Mouse (Mus musculus) embryo, embryonic 11 days (tissue): Measurements from ENCODE around the gene Ncaph.
A peak's percentile ranks its signal among the peaks of the same experiment; 100 is the strongest.
"Not testable (repeated sequence)": the region's sequence is repeated elsewhere in the genome, so short reads cannot be mapped to it uniquely, and the experiment has no call there.

ENCODE experiments used
- DNase-seq: peaks from one replicate; pipeline ENCODE4 v3.0.0-alpha.2; 2015

The Ncaph gene

GRCm38 (mm10) chr2:127086235-127086634 is 47.5 kb downstream of the Ncaph start:
- DNase-seq, result no peak

GRCm38 (mm10) chr2:127080591-127081218 is 53.0 kb downstream of the Ncaph start:
- DNase-seq, result no peak

- DNase-seq, result no peak
These were observed 53.7 kb downstream of the Ncaph start for GRCm38 (mm10) chr2:127079881-127080590.

GRCm38 (mm10) chr2:127079066-127079465 is 54.7 kb downstream of the Ncaph start:
- DNase-seq, result not testable (repeated sequence)

- no peak for DNase-seq
These were observed 56.1 kb downstream of the Ncaph start for GRCm38 (mm10) chr2:127077611-127078010.

- no peak for DNase-seq
These were observed 59.6 kb downstream of the Ncaph start for GRCm38 (mm10) chr2:127074116-127074515.

GRCm38 (mm10) chr2:127070879-127071278 is 62.9 kb downstream of the Ncaph start:
- DNase-seq, result no peak

GRCm38 (mm10) chr2:127070435-127070841 is 63.3 kb downstream of the Ncaph start, which contains the start of gene Blvra:
Blvra (plus strand) TSS chr2:127070665.
- peak; percentile 96 for DNase-seq

GRCm38 (mm10) chr2:127069781-127070434 is 63.8 kb downstream of the Ncaph start:
- peak; percentile 1 for DNase-seq

- DNase-seq, result no peak
These were observed 64.9 kb downstream of the Ncaph start for GRCm38 (mm10) chr2:127068806-127069205.

GRCm38 (mm10) chr2:127061471-127061870 is 72.3 kb downstream of the Ncaph start:
- DNase-seq, result no peak
